Mouse (Mus musculus): ENCODE measurements around the gene Enpp5. TPM values are rescaled to one million over a fixed set of nuclear protein-coding genes. Genes with fewer than 3 reads are reported as not detected.

Enpp5 gene
- 1 to 10 TPM; 5.9 to 7.0 TPM for total RNA-seq (2021)
- long read RNA-seq, experiment 1, partial matches to known transcripts, result 5 of 9 reads
- long read RNA-seq, experiment 1, other reads (novel, unspliced or antisense), result 1 of 9 reads
- long read RNA-seq, experiment 2, partial matches to known transcripts, result 9 of 11 reads
- long read RNA-seq, experiment 2, other reads (novel, unspliced or antisense), result 1 of 11 reads

DNA sequence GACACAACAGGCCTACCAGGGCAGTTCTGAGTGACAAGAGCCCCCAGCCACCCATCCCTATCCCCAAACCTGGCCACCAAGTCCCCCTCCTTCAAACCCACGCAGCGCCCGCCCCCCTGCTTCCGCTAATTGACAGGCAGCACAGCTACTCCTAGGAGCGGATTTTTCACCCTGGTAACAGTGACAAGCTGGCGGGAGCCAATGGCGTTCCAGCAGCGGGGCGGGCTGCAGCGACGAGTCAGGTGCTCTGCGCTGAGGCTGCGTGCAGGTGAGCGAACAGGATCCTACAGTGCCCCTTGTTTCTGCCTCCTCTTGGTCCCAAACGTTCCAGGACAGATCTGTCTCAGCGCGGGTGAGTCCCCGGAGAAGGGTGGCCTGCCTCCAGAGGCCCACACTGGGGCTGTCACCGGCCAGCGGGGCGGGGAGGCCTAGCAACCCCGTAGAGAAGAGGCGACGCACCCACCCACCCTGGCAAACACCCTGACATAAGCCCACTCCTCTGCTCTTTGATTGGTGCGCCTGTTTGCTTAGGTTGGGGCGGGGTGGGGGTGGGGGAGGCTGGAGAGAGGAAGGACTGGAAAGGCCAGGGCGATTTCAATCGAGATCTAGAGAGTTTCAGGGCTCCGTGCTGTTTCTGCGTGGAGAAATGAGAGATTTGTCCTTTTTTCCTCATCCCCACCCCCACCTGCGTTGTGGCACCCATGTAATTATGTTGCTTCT lies at the start of gene Enpp5:
Enpp5 (plus strand) TSS at position 183 of the 720 bp plus-strand sequence.
- peak; percentile 72 for DNase-seq

DNA sequence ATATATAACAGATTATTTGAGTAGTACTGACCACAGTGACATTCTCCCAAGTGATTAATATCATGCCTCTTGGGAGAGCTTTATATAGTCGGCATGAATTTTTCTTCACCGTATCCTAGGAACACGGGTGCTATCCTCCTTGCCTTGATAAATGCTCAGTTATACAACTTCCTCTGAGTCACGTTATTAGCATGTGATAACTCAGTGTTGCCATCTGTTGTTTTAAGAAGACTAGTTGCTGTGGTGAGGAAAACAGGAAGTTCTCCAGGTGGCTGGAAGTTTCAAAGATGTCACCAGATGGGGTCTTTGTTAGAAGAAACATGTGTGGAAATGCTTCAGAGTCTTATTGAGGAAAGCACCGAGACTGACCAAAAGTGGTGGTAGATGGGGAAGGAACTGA lies 49.0 kb upstream of the Enpp5 start:
- DNase-seq, result no peak

DNA sequence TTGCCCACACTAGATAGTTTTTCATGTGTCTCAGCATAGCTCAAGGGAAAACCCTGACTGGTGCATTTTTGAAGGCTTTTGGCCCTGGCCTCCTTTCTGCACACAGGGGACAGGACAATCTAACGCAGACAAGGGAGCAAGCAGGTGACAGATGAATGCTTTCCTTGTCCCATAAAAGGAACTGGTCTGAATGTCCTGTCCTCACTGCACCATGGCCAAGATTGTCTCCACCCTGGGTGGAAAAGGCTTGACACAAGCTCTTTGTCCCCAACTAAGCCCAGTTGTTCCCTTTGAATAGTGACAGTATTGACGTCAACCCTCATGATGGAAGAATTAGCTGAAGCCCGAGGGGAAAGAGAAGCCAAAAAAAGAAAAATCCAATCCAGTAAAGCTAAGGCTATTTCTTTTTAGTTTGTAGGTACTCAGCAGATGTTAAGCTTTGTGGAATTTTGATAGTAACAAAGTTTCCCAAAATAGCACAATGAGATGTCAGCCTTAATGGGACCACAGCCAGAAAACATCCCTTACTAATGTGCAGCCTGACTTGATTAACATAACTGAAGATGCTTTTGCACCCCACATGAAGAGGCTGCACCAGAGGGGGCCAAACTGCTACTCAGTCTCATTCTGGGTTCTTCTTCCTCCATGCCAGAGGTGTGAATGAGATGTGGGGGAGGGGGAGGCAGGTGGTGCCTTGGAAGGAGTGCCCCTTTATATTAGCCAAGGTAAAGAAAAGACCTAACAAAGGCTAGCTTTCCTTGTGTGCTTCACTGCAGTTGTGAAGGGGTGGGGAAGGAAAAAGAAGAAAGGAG lies 47.6 kb upstream of the Enpp5 start:
- DNase-seq, result no peak

DNA sequence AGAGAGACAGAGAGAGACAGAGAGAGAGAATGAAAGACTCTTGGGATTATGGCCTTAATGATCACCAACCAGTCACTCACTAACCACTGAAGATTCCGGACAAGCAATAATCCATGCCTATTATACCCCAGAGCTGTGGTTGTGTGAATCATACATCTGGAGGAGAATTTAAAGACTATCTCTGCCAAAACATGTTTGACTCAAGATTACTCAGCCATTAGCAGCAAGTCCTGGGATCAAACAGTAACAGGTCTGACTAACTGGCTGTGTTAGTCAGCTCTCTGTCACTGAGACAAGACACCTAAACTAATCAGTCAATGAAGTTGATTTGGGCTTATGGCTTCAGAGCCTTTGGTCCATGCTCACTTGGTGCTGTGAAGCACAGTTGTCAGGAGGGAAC lies 43.6 kb upstream of the Enpp5 start:
- no peak for DNase-seq

- DNase-seq, result peak; percentile 30
These were observed 40.0 kb upstream of the Enpp5 start for GRCm38 (mm10) chr17:44038656-44039055.

DNA sequence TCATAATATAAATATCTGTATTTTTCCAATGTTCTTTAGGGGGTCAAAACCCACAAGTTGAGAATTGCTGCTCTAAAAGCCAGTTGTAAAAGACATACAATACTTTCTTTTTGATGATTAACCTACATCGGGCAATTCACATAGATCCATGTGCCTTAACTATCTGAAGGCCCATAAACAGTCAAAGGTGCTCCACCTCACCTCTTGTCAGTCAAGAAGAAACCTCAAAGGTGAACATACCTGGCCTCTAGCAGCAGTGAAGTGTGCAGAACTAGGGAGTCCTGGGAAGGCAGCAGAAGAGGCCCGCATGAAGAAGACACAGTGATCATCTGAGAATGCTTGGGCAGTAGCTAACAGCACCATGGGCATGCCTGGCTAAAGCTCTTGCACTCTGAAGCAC lies 38.2 kb upstream of the Enpp5 start:
- DNase-seq, result no peak

DNA sequence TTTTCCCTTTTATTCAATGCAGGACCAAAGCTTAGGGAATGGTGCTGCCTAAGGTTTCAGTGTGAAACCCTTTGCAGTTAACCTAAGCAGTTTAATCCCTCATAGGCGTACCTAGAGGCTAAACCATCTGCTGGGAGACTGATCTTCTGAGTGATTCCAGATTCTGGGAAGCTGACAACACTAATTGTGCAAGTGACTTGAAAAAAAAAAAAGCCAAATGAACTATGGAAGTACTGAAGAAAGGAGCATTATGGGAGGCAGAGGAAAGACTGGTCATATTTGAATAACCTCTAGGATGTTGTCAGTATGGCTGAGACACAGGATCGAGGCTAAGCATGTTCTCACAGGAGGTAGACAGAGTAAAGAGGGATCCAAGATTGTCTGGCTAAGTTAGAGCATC lies 36.3 kb upstream of the Enpp5 start:
- no peak for DNase-seq

GRCm38 (mm10) chr17:44042861-44043260 lies 35.8 kb upstream of the Enpp5 start:
- no peak for DNase-seq

GRCm38 (mm10) chr17:44053427-44053826 lies 25.2 kb upstream of the Enpp5 start:
- no peak for DNase-seq

DNA sequence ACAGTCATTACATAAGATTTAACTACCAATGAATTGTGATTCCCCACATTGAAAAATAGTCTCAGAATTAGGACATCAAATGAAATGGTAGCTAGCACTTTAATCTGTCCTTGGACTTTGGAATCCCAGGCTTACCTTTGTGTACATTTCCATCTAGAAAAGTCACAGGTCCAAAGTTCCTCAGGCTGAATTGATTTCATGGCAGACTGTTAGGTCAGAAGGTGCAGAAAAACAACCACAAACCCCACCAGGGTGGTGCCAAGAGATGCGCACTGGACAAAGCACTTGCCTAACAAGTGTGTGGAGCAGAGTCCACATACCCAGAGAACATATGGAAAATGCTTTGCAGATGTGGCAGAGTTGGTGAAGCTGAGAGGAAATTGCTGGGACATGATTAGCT lies 21.5 kb upstream of the Enpp5 start:
- no peak for DNase-seq

GRCm38 (mm10) chr17:44058145-44058544 lies 20.5 kb upstream of the Enpp5 start:
- no peak for DNase-seq

GRCm38 (mm10) chr17:44060781-44061180 lies 17.8 kb upstream of the Enpp5 start:
- no peak for DNase-seq

DNA sequence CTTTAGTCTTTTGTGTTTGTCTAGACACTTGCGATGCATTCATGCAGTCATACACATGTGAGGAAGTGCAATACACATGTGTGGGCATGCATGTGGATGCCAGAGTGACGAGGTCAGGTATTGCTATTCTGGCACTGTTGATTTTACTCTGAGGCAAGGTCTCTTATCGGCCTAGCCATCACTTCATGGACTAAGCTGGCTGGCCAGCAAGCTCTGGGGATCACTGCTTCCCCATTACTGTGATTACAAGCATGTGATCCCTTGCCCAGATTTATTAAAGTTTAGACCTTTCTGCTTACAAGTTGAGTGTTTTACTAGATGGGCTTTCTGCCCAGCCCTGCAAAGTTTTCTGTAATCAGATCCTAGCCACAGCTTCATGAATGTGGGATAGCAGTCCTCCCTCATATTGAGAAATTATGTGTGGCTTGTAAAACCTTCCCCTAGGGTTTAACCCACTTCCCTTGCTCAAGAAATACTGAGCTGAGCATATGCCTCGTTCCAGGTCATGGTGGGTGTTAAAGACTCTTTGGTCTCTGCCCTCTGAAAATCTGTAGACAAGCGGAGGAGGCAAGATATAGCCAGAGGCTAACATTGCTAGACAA lies 17.2 kb upstream of the Enpp5 start:
- no peak for DNase-seq

DNA sequence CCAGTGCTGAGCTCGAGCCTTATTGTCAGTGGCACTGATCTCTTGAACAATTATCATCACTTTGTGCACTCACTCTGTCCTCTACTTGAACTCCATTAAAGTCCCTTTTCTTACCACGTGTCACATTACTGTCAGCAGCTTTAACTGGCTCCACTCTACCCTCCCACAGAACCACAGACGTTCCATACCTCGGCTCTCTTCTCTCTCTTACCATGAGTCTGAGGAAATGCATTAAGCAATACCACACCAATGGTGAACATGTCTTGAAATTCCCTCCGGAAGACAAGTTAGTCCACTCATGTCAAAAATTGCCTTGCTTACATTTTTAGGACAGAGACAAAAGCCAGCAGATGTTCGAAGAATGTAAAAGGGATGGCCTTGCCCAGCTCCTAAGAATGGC lies 9.7 kb upstream of the Enpp5 start:
- DNase-seq, result no peak

DNA sequence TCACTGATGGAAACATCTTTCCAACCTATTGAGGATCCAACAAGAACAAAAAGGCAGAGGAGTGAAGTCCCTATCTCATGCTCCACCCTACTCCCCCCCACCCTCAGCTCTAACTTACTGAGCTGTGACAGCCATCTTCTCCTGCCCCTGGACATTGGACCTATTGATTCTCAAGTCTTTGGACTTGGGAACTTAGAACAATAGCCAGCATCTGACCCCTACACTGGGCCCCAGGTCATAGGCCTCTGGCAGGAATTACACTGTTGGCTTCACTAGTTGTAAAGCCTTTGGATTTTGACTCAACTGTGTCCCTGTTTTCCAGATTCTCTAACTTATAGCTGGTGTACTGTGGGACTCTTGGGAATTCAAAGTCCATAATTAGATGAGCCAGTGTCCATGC lies 6.9 kb upstream of the Enpp5 start:
- no peak for DNase-seq

- DNase-seq, result no peak
These were observed 3.0 kb upstream of the Enpp5 start for GRCm38 (mm10) chr17:44075601-44076000.

- no peak for DNase-seq
These were observed 2.4 kb upstream of the Enpp5 start for GRCm38 (mm10) chr17:44076051-44076680.

GRCm38 (mm10) chr17:44077146-44077842 lies 1.3 kb upstream of the Enpp5 start:
- DNase-seq, result no peak

GRCm38 (mm10) chr17:44077843-44078160 lies 811 bp upstream of the Enpp5 start:
- DNase-seq, result no peak

GRCm38 (mm10) chr17:44083156-44083555 lies 4.5 kb downstream of the Enpp5 start:
- DNase-seq, result no peak

GRCm38 (mm10) chr17:44088226-44088625 lies 9.6 kb downstream of the Enpp5 start:
- DNase-seq, result no peak

DNA sequence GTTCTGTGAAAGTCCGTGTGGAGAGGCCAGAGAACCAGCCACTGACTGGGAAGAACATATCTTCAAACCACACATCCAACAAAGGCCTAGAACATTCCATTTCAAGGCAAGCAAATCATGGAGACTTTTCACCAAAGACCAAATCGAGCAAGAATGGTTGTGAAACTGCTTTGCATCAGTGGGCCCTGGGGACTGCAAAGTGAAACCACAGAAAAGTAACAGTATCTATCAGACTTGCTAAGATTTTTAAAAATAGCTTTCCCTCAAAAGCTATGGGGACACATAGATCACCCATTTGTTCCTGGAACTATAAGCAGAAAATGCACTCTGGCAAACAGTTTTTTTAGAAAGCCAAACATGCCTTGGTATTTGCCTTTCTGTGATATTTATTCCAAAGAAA lies 12.3 kb downstream of the Enpp5 start:
- no peak for DNase-seq

Measured in gastrocnemius, postnatal 10 days (tissue).